Mouse (Mus musculus) lung, adult 2 months (tissue): ENCODE results near the gene Tcf20.

ENCODE experiments used
- CTCF ChIP-seq: fragments of 200-500 bp; IDR thresholded peaks from 2 replicates; pipeline ENCODE4 v1.5.1; 2011; ENCODE audit warnings: mild to moderate bottlenecking, low read length, control low read depth; ENCODE audit not compliant: insufficient read depth
- POLR2A ChIP-seq: fragments of 200-500 bp; IDR thresholded peaks from 2 replicates; pipeline ENCODE4 v1.6.1; 2011; ENCODE audit warnings: low read depth, mild to moderate bottlenecking, control low read depth, low read length, borderline replicate concordance; ENCODE audit errors: extremely low read depth

GRCm38 (mm10) chr15:82856065-82856464, 131.6 kb downstream of the Tcf20 start:
- TF ChIP-seq CTCF (no peak), POLR2A (no peak)
